Mouse (Mus musculus): ENCODE data around the gene Spag7. TPM values are rescaled to one million over a fixed set of nuclear protein-coding genes. Genes with fewer than 3 reads are reported as not detected.

Gene Spag7
- 41.1 and 114 TPM in 2 replicates for total RNA-seq (2017)

DNA sequence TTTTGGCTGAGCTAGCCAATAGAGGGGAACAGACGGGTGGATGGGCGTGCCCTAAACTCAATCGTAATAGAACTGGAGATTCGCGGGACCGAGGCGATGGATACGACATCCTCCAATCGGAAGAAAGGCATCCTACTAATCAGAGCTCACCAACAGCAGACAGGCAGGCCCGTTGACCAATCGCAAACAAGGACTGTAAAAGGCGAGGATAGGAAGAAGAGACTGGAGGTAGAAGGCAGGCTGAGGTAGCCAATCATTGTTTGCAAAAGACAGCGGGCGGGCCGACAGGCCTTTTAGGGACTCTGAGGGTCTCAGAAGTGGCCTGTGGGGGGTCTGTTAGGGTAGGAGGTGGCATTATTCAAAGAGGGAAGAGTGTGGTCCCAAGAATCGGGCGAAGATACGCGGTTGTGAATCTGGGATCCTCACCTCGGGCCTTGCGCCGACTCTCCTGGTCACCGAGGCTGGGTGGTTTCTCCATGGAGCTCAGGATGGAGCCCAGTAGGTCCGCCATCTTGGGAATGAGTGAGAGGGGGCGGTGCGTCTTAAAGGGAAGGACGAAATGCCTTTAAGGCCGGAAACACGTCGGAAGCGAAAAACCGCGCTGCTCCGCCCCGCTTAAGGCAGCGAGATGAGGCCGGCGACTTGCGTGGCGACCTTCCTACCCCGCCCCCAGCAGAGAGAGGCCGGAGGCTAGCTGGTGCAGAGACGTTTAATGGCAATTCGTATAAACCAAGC, at the start of gene Spag7:
TSS of gene Spag7 (minus strand) at position 646 of the 735 bp plus-strand sequence.
- peak; percentile 88 to 91 for ATAC-seq (replicated peaks in 1 of 2; ENCODE audit: insufficient read depth in 1 of 2, low FRiP score in 2 of 2, low TSS enrichment in 1 of 2, low read depth in 1 of 2, poor library complexity in 2 of 2, severe bottlenecking in 2 of 2)

DNA sequence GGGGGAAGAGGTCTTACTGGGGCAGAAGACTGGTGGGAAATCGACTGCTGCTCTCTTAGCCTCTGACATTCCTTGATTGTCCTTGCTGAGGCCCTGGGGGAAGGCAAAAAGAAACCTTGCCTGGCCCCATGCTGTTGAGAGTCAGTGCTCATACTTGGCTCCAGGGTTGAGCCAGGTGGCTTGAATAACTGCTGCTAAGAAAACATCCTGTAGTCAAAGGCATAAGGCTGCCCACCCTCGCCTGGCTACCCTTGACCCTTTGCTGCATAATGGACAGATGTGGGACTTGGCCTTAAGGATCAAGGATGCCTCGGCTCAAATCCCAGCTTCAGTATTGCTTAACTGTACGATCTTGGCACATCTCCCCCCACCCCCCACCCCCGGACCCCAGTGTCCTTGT, 49.3 kb upstream of the Spag7 start:
- ATAC-seq (replicated peaks in 1 of 2; ENCODE audit: insufficient read depth in 1 of 2, low FRiP score in 2 of 2, low TSS enrichment in 1 of 2, low read depth in 1 of 2, poor library complexity in 2 of 2, severe bottlenecking in 2 of 2): no peak

DNA sequence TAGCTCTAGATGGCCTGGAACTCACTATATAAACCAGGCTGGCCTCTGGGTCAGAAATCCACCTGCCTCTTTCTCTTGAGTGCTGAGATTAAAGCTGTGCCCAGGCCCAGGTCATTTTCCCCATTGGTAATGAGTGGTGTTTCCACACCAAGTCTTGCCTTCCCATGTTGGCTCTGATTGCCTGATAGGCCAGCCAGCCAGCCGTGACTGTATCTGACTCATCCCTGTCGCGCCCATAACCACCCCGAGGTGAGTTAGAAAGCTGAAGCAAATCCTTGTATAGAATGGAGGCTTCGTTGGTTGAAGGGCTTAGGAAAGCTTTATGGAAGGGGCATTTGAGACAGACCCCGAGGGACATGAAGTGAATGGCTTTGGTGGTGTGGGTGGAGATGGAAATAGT, 46.6 kb upstream of the Spag7 start:
- no peak for ATAC-seq (replicated peaks in 1 of 2; ENCODE audit: insufficient read depth in 1 of 2, low FRiP score in 2 of 2, low TSS enrichment in 1 of 2, low read depth in 1 of 2, poor library complexity in 2 of 2, severe bottlenecking in 2 of 2)

GRCm38 (mm10) chr11:70713222-70713621, 44.0 kb upstream of the Spag7 start:
- ATAC-seq (replicated peaks in 1 of 2; ENCODE audit: insufficient read depth in 1 of 2, low FRiP score in 2 of 2, low TSS enrichment in 1 of 2, low read depth in 1 of 2, poor library complexity in 2 of 2, severe bottlenecking in 2 of 2): no peak

DNA sequence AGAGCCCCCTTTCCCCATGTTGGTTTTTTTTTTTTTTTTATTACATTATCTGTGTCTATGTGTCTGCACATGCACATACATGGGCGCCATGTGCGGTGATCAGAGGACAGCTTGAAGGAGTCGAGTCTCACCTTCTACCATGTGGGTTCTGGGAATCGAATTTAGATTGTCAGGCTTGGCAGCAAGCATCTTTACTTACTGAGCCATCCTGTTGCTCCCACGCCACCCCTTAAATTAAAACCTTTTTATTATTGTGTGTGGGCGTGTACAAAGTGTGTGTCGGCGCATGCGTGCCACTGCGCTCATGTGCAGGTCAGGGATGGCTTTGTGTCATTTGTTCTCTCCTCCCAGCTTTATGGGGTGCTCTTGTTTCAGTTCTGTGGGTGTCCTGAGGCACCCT, 41.8 kb upstream of the Spag7 start:
- ATAC-seq (replicated peaks in 1 of 2; ENCODE audit: insufficient read depth in 1 of 2, low FRiP score in 2 of 2, low TSS enrichment in 1 of 2, low read depth in 1 of 2, poor library complexity in 2 of 2, severe bottlenecking in 2 of 2): no peak

GRCm38 (mm10) chr11:70706127-70706526, 36.9 kb upstream of the Spag7 start:
- ATAC-seq (replicated peaks in 1 of 2; ENCODE audit: insufficient read depth in 1 of 2, low FRiP score in 2 of 2, low TSS enrichment in 1 of 2, low read depth in 1 of 2, poor library complexity in 2 of 2, severe bottlenecking in 2 of 2): no peak

DNA sequence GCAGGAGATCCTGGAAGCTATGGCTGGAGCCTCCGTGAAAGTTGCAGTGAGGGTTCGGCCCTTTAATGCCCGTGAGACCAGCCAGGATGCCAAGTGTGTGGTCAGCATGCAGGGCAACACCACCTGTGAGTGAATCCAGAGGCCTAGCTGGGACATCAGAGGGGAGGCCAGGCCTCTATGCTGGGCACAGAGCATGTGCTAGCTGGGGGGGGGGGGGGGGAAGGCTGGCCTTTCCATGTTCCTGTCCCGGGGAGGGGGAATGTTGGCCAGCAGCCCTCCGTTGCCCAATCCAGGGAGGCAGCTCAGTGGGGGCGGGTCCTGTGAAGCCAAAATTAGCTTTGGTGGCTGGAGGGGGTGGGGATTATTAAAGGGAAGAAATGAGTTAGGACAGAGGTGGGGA, 33.6 kb upstream of the Spag7 start:
- no peak for ATAC-seq (replicated peaks in 1 of 2; ENCODE audit: insufficient read depth in 1 of 2, low FRiP score in 2 of 2, low TSS enrichment in 1 of 2, low read depth in 1 of 2, poor library complexity in 2 of 2, severe bottlenecking in 2 of 2)

GRCm38 (mm10) chr11:70701984-70702733, 32.9 kb upstream of the Spag7 start:
- no peak for ATAC-seq (replicated peaks in 1 of 2; ENCODE audit: insufficient read depth in 1 of 2, low FRiP score in 2 of 2, low TSS enrichment in 1 of 2, low read depth in 1 of 2, poor library complexity in 2 of 2, severe bottlenecking in 2 of 2)

- no peak for ATAC-seq (replicated peaks in 1 of 2; ENCODE audit: insufficient read depth in 1 of 2, low FRiP score in 2 of 2, low TSS enrichment in 1 of 2, low read depth in 1 of 2, poor library complexity in 2 of 2, severe bottlenecking in 2 of 2)
Observed at GRCm38 (mm10) chr11:70701221-70701955, 32.2 kb upstream of the Spag7 start.

GRCm38 (mm10) chr11:70700613-70701012, 31.4 kb upstream of the Spag7 start:
- no peak for ATAC-seq (replicated peaks in 1 of 2; ENCODE audit: insufficient read depth in 1 of 2, low FRiP score in 2 of 2, low TSS enrichment in 1 of 2, low read depth in 1 of 2, poor library complexity in 2 of 2, severe bottlenecking in 2 of 2)

DNA sequence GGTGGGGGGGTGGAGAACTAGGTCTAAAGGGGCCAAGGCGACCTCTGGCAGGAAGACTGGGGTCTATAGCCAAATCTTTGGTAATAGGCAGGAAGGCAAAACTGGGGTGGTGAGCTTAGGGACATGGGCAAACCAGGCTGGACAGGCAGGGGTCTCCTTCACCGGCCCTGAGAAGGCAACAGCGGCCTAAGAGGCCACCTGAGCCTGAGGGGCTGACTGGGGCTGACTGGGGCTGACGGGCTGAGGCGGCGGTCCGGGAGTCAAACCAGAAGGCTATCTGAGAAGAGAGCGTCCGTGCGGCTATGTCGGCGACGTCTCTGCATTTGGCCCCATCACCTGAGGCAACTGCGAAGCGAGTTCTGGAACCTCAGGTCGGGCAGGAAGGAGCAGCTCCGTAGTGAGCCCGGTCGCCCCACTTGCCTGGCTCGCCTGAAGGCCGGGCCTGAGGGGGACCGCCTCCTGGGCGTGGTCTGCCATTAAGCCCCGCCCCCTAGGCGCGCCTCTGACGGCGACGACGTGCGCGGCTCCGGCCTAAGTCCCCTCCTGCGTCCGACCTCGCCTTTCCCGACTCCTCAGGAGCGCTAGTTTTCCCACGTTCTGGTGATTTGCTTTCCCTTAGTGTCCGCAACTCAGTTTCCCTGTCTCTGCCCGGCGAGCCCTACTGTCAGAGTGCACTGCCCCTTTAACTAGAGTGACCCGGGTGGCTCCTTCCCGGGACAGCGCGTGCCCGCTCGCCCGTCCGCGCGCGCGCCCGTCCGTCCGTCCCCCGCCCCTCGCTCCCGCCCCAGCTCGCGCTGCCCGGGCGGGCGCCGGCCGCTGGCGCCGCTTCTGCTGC, 30.7 kb upstream of the Spag7 start, which contains the start of the genes Inca1 and Kif1c:
TSS of gene Inca1 (minus strand) at position 434 of the 835 bp plus-strand sequence.
TSS of gene Kif1c (plus strand) at position 827 of the 835 bp plus-strand sequence.
- ATAC-seq (replicated peaks in 1 of 2; ENCODE audit: insufficient read depth in 1 of 2, low FRiP score in 2 of 2, low TSS enrichment in 1 of 2, low read depth in 1 of 2, poor library complexity in 2 of 2, severe bottlenecking in 2 of 2): peak; percentile 98

DNA sequence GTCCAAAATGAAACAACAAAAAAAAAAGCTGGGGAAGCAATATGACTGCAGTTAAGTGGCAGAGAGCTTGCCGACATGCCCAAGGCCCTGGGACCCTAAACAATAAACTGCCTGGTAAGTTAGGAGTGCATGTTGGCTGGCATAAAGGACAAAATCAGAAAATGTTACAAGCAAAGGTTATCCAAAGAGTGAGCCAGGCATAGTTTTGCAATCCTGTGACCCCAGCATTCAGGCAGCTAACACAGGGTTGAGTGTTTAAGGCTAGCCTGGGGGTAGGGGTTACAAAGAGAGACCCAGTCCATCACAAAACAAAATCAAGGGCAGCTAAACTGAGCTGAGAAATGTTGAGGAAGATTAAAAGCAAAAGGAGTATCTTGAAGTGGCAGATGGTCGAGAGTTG, 29.8 kb upstream of the Spag7 start:
- ATAC-seq (replicated peaks in 1 of 2; ENCODE audit: insufficient read depth in 1 of 2, low FRiP score in 2 of 2, low TSS enrichment in 1 of 2, low read depth in 1 of 2, poor library complexity in 2 of 2, severe bottlenecking in 2 of 2): no peak

- no peak for ATAC-seq (replicated peaks in 1 of 2; ENCODE audit: insufficient read depth in 1 of 2, low FRiP score in 2 of 2, low TSS enrichment in 1 of 2, low read depth in 1 of 2, poor library complexity in 2 of 2, severe bottlenecking in 2 of 2)
Observed at GRCm38 (mm10) chr11:70697376-70697775, 28.2 kb upstream of the Spag7 start.

- ATAC-seq (replicated peaks in 1 of 2; ENCODE audit: insufficient read depth in 1 of 2, low FRiP score in 2 of 2, low TSS enrichment in 1 of 2, low read depth in 1 of 2, poor library complexity in 2 of 2, severe bottlenecking in 2 of 2): no peak
Observed at GRCm38 (mm10) chr11:70693504-70693903, 24.3 kb upstream of the Spag7 start.

GRCm38 (mm10) chr11:70689578-70689977, 20.4 kb upstream of the Spag7 start:
- no peak for ATAC-seq (replicated peaks in 1 of 2; ENCODE audit: insufficient read depth in 1 of 2, low FRiP score in 2 of 2, low TSS enrichment in 1 of 2, low read depth in 1 of 2, poor library complexity in 2 of 2, severe bottlenecking in 2 of 2)

GRCm38 (mm10) chr11:70688372-70688771, 19.2 kb upstream of the Spag7 start:
- ATAC-seq (replicated peaks in 1 of 2; ENCODE audit: insufficient read depth in 1 of 2, low FRiP score in 2 of 2, low TSS enrichment in 1 of 2, low read depth in 1 of 2, poor library complexity in 2 of 2, severe bottlenecking in 2 of 2): no peak

DNA sequence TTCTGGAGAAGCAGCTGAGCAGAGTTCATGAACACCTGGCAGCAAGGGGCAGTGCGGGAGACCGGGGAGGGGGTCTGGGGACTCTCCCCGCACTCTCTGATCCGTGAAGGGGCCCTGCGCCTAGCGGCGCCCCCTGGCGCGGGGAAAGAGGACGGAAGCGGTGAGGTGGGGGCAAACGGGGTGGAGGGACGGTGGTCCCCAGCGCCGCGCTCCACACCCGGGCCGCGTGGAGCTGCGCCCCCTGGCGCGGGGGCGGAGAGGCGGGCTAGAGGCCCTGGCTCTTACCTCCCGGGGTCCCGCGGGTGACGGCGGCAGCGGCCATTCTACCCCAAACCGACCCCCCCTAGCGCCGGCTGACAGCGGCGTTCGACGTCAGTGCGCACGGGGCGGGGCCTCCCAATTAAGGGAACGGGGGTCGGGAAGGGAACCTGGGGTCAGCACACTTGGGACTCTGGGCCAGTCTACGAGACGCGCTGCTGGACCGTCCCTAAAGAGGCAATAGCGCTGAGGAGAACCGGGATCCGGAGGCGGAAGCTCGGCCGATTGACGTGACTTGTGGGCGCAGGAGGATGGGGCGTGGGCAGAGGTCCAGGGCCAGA, 18.5 kb upstream of the Spag7 start, which contains the start of gene Camta2:
TSS of gene Camta2 (minus strand) at position 505 of the 599 bp plus-strand sequence.
- ATAC-seq (replicated peaks in 1 of 2; ENCODE audit: insufficient read depth in 1 of 2, low FRiP score in 2 of 2, low TSS enrichment in 1 of 2, low read depth in 1 of 2, poor library complexity in 2 of 2, severe bottlenecking in 2 of 2): peak; percentile 71 to 72
